Mouse (Mus musculus): Measurements from ENCODE around the gene Vps52. TPM values are rescaled to one million over a fixed set of nuclear protein-coding genes. Genes with fewer than 3 reads are reported as not detected.

Gene Vps52
- polyA plus RNA-seq, 1 experiment from 2014 or later = 49.4 TPM

GRCm38 (mm10) chr17:33913905-33914304 lies 41.7 kb upstream of the Vps52 start:
- H3K36me3 ChIP-seq (ENCODE audit: control insufficient read depth, insufficient read depth, low read length) = peaks cover 39% of the 10 kb centered on the region
- no peaks in the 10 kb centered on the region for H3K9me3 ChIP-seq (ENCODE audit: control insufficient read depth, low read length)
- no peak overlapping the region for H3K4me3 ChIP-seq (ENCODE audit: low read length)
- no peak overlapping the region for H3K9ac ChIP-seq (ENCODE audit: low read length)
- no peak overlapping the region for H3K27ac ChIP-seq (ENCODE audit: low read length)
- no peak for ATAC-seq (ENCODE audit: low read depth)
- no peaks in the 10 kb centered on the region for H3K27me3 ChIP-seq (ENCODE audit: control insufficient read depth, insufficient read depth, low read depth, low read length)
- no peak overlapping the region for H3K4me2 ChIP-seq (ENCODE audit: low read depth, low read length)
- H3K4me1 ChIP-seq (replicated peaks; ENCODE audit: control insufficient read depth, insufficient read depth, low read length) = peaks cover 26% of the 10 kb centered on the region
- WGBS = 93% methylated on average over 8 of the region's 8 CpGs

- peaks cover 39% of the 10 kb centered on the region for H3K36me3 ChIP-seq (ENCODE audit: control insufficient read depth, insufficient read depth, low read length)
- H3K4me1 ChIP-seq (replicated peaks; ENCODE audit: control insufficient read depth, insufficient read depth, low read length) = peaks cover 30% of the 10 kb centered on the region
- no peak overlapping the region; the same call in 1 of the 2 replicates for H3K4me3 ChIP-seq (ENCODE audit: low read length)
- H3K27me3 ChIP-seq (ENCODE audit: control insufficient read depth, insufficient read depth, low read depth, low read length) = no peaks in the 10 kb centered on the region
- 72% methylated on average over 13 of the region's 13 CpGs for WGBS
- no peaks in the 10 kb centered on the region for H3K9me3 ChIP-seq (ENCODE audit: control insufficient read depth, low read length)
- peak overlapping the region; percentile 73 for H3K4me2 ChIP-seq (ENCODE audit: low read depth, low read length)
- no peak overlapping the region for H3K9ac ChIP-seq (ENCODE audit: low read length)
- H3K27ac ChIP-seq (ENCODE audit: low read length) = 0 out of 2 replicates have a peak overlapping the region, but pooled peaks have one; percentile 42
- ATAC-seq (ENCODE audit: low read depth) = no peak
These were observed 40.6 kb upstream of the Vps52 start for GRCm38 (mm10) chr17:33914969-33915391.

- Histone ChIP-seq H3K4me1 (replicated peaks; ENCODE audit: control insufficient read depth, insufficient read depth, low read length) (peaks cover 24% of the 10 kb centered on the region), H3K4me2 (ENCODE audit: low read depth, low read length) (peak within 1 kb of the TSS; percentile 73), H3K9me3 (ENCODE audit: control insufficient read depth, low read length) (no peaks in the 10 kb centered on the region), H3K9ac (ENCODE audit: low read length) (peak within 1 kb of the TSS; percentile 70), H3K27ac (ENCODE audit: low read length) (peak within 1 kb of the TSS; percentile 85), H3K4me3 (ENCODE audit: low read length) (peak within 1 kb of the TSS; percentile 65), H3K27me3 (ENCODE audit: control insufficient read depth, insufficient read depth, low read depth, low read length) (no peaks in the 10 kb centered on the region), H3K36me3 (ENCODE audit: control insufficient read depth, insufficient read depth, low read length) (peaks cover 39% of the 10 kb centered on the region)
- 1% methylated on average over 31 of the region's 34 CpGs for WGBS
- ATAC-seq (ENCODE audit: low read depth) = peak; percentile 92
These were observed 39.9 kb upstream of the Vps52 start, which contains the start of the genes Tapbp and Zbtb22 for GRCm38 (mm10) chr17:33915671-33916250. TSS of gene Tapbp (plus strand) at chr17:33915899. TSS of gene Zbtb22 (plus strand) at chr17:33915904.

- ATAC-seq (ENCODE audit: low read depth) = peak; percentile 17
- Histone ChIP-seq H3K4me1 (replicated peaks; ENCODE audit: control insufficient read depth, insufficient read depth, low read length) (peaks cover 24% of the 10 kb centered on the region), H3K4me3 (ENCODE audit: low read length) (peak overlapping the region; percentile 65), H3K27me3 (ENCODE audit: control insufficient read depth, insufficient read depth, low read depth, low read length) (no peaks in the 10 kb centered on the region), H3K36me3 (ENCODE audit: control insufficient read depth, insufficient read depth, low read length) (peaks cover 36% of the 10 kb centered on the region), H3K4me2 (ENCODE audit: low read depth, low read length) (peak overlapping the region; percentile 73), H3K9ac (ENCODE audit: low read length) (peak overlapping the region; percentile 70), H3K9me3 (ENCODE audit: control insufficient read depth, low read length) (no peaks in the 10 kb centered on the region), H3K27ac (ENCODE audit: low read length) (peak overlapping the region; percentile 85)
- 1% methylated on average over 20 of the region's 20 CpGs for WGBS
These were observed 39.3 kb upstream of the Vps52 start for GRCm38 (mm10) chr17:33916294-33916693.

- no peaks in the 10 kb centered on the region for H3K27me3 ChIP-seq (ENCODE audit: control insufficient read depth, insufficient read depth, low read depth, low read length)
- no peaks in the 10 kb centered on the region for H3K9me3 ChIP-seq (ENCODE audit: control insufficient read depth, low read length)
- 67% methylated on average over 31 of the region's 31 CpGs for WGBS
- ATAC-seq (ENCODE audit: low read depth) = no peak
- peak overlapping the region; percentile 65 for H3K4me3 ChIP-seq (ENCODE audit: low read length)
- peak overlapping the region; percentile 70 for H3K9ac ChIP-seq (ENCODE audit: low read length)
- H3K4me2 ChIP-seq (ENCODE audit: low read depth, low read length) = peak overlapping the region; percentile 73
- H3K36me3 ChIP-seq (ENCODE audit: control insufficient read depth, insufficient read depth, low read length) = peaks cover 28% of the 10 kb centered on the region
- no peak overlapping the region for H3K27ac ChIP-seq (ENCODE audit: low read length)
- H3K4me1 ChIP-seq (replicated peaks; ENCODE audit: control insufficient read depth, insufficient read depth, low read length) = peaks cover 24% of the 10 kb centered on the region
These were observed 38.6 kb upstream of the Vps52 start for GRCm38 (mm10) chr17:33916847-33917655.

- Histone ChIP-seq H3K4me1 (replicated peaks; ENCODE audit: control insufficient read depth, insufficient read depth, low read length) (peaks cover 24% of the 10 kb centered on the region), H3K4me2 (ENCODE audit: low read depth, low read length) (no peak overlapping the region), H3K27ac (ENCODE audit: low read length) (no peak overlapping the region), H3K9me3 (ENCODE audit: control insufficient read depth, low read length) (no peaks in the 10 kb centered on the region), H3K4me3 (ENCODE audit: low read length) (no peak overlapping the region), H3K36me3 (ENCODE audit: control insufficient read depth, insufficient read depth, low read length) (peaks cover 25% of the 10 kb centered on the region), H3K9ac (ENCODE audit: low read length) (no peak overlapping the region), H3K27me3 (ENCODE audit: control insufficient read depth, insufficient read depth, low read depth, low read length) (no peaks in the 10 kb centered on the region)
- WGBS = 82% methylated on average over 18 of the region's 18 CpGs
- ATAC-seq (ENCODE audit: low read depth) = no peak
These were observed 37.8 kb upstream of the Vps52 start for GRCm38 (mm10) chr17:33917656-33918292.

GRCm38 (mm10) chr17:33918293-33919203 lies 37.1 kb upstream of the Vps52 start:
- H3K4me1 ChIP-seq (replicated peaks; ENCODE audit: control insufficient read depth, insufficient read depth, low read length) = peaks cover 24% of the 10 kb centered on the region
- peak overlapping the region; percentile 84 for H3K4me3 ChIP-seq (ENCODE audit: low read length)
- 56% methylated on average over 37 of the region's 37 CpGs for WGBS
- H3K27me3 ChIP-seq (ENCODE audit: control insufficient read depth, insufficient read depth, low read depth, low read length) = no peaks in the 10 kb centered on the region
- no peak for ATAC-seq (ENCODE audit: low read depth)
- peak overlapping the region; percentile 88 for H3K9ac ChIP-seq (ENCODE audit: low read length)
- peak overlapping the region; percentile 98 for H3K4me2 ChIP-seq (ENCODE audit: low read depth, low read length)
- H3K27ac ChIP-seq (ENCODE audit: low read length) = peak overlapping the region; percentile 88
- peaks cover 19% of the 10 kb centered on the region for H3K36me3 ChIP-seq (ENCODE audit: control insufficient read depth, insufficient read depth, low read length)
- H3K9me3 ChIP-seq (ENCODE audit: control insufficient read depth, low read length) = no peaks in the 10 kb centered on the region

- Histone ChIP-seq H3K9ac (ENCODE audit: low read length) (peak overlapping the region; percentile 88), H3K4me1 (replicated peaks; ENCODE audit: control insufficient read depth, insufficient read depth, low read length) (peaks cover 24% of the 10 kb centered on the region), H3K4me3 (ENCODE audit: low read length) (peak overlapping the region; percentile 84), H3K36me3 (ENCODE audit: control insufficient read depth, insufficient read depth, low read length) (peaks cover 11% of the 10 kb centered on the region), H3K9me3 (ENCODE audit: control insufficient read depth, low read length) (no peaks in the 10 kb centered on the region), H3K27me3 (ENCODE audit: control insufficient read depth, insufficient read depth, low read depth, low read length) (no peaks in the 10 kb centered on the region), H3K4me2 (ENCODE audit: low read depth, low read length) (peak overlapping the region; percentile 98), H3K27ac (ENCODE audit: low read length) (peak overlapping the region; percentile 88)
- WGBS = 0% methylated on average over 52 of the region's 52 CpGs
- peak; percentile 35 for ATAC-seq (ENCODE audit: low read depth)
These were observed 36.0 kb upstream of the Vps52 start for GRCm38 (mm10) chr17:33919351-33920281.

All from lung, embryonic 16.5 days (tissue).